Mouse (Mus musculus) erythroblast, embryonic 14.5 days (primary cell): ENCODE data around the gene Adam1a.

Experiments used
- GATA1 ChIP-seq: IDR thresholded peaks from 2 replicates; pipeline ENCODE4 v1.6.1; 2012; ENCODE audit warnings: low read length, inconsistent platforms, mixed read lengths
- TAL1 ChIP-seq: IDR thresholded peaks from 3 replicates; pipeline ENCODE4 v1.6.1; 2012; ENCODE audit warnings: low read length, inconsistent platforms, mixed read lengths

DNA sequence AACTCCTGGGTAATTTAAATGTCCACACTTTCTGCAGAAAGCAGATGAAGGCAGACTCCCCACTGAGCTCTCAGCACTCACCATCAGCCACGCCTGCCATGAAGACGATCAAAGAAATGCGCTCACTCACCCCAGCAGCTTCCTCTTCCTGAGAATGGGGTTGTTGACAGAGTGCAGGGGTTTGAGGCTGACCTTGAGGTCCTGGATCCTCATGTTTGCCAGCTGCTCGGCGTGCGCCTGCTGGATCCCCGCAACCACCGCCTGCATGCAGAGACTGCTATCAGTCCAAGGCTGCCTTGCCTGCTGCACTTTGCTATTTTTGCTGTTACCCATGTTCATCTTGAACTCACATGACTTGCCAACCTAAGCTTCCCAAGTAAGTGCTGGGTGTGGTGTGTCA, 18.3 kb downstream of the Adam1a start:
- no peak for TF ChIP-seq TAL1
- no peak for TF ChIP-seq GATA1
